9 mouse cellular contexts compared by ENCODE assay signal in the genomic region with DNA sequence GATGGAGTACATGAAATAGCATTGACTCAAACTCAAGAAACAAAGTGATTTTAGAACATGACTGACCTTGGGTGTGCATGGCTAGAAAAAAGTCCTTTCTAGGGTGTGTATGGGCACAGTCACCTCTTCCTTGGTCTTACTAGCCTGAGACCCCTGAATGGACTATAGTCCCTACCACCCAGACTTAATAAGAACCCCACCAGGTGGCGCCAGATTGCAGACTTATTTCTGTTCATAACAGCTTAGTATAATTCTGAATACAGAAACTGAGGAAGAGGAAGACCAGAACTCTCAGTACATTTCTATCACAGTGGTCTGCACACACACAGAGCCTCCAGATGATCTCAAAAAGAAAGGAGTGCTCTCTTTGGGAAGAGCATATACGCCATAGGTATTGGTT.
A peak's percentile ranks its signal among the peaks of the same experiment; 100 is the strongest.
DNase-seq lines count a peak whose midpoint lies in the region; ATAC-seq and TF ChIP-seq lines count a peak whose summit lies in the region.
"Had no signal": no experiment of that assay in that cellular context is flagged by ENCODE, and none has a peak within 500 bp of the region (broad histone marks: within the 10 kb centered on the region; RNA-seq: fewer than 3 reads in every experiment).

No protein-coding gene starts in this region.

- peak; percentile 50 for TF ChIP-seq CTCF in liver, embryonic 14.5 days (IDR thresholded peaks at IDR 0.05; ENCODE audit: low read depth)
- TF ChIP-seq CTCF in stomach, postnatal 0 days (IDR thresholded peaks at IDR 0.05; ENCODE audit: low read depth) = peak; percentile 72

- H3K4me1 ChIP-seq in liver, embryonic 14.5 days (replicated peaks; ENCODE audit: control insufficient read depth in 2 of 2, insufficient read depth in 2 of 2, low read length in 1 of 2) = no peaks in the 10 kb centered on the region
- no peaks in the 10 kb centered on the region for H3K4me1 ChIP-seq in stomach, postnatal 0 days (replicated peaks; ENCODE audit: control insufficient read depth, insufficient read depth)
- H3K4me1 ChIP-seq: limb, embryonic 13.5 days had no signal

- TF ChIP-seq EP300 in liver, embryonic 14.5 days (IDR thresholded peaks at IDR 0.05; ENCODE audit: low read depth) = no peak
- no peak for TF ChIP-seq EP300 in stomach, postnatal 0 days (optimal IDR thresholded peaks at IDR 0.05)

- no peaks in the 10 kb centered on the region for H3K27me3 ChIP-seq in liver, embryonic 14.5 days (ENCODE audit: control insufficient read depth, insufficient read depth, low read length)
- no peaks in the 10 kb centered on the region for H3K27me3 ChIP-seq in stomach, postnatal 0 days (ENCODE audit: control insufficient read depth, insufficient read depth, low read length)
- H3K27me3 ChIP-seq: limb, embryonic 13.5 days had no signal

- H3K9me3 ChIP-seq in liver, embryonic 14.5 days (ENCODE audit: control insufficient read depth, low read length) = no peaks in the 10 kb centered on the region
- H3K9me3 ChIP-seq in stomach, postnatal 0 days (ENCODE audit: control insufficient read depth, low read length) = no peaks in the 10 kb centered on the region
- H3K9me3 ChIP-seq: limb, embryonic 13.5 days had no signal

- H3K4me3 ChIP-seq in liver, embryonic 14.5 days (ENCODE audit: insufficient read depth in 1 of 2, low read depth in 2 of 2, low read length in 2 of 2) = no peak overlapping the region
- H3K4me3 ChIP-seq in stomach, postnatal 0 days (ENCODE audit: low read depth, low read length) = no peak overlapping the region
- H3K4me3 ChIP-seq: limb, embryonic 13.5 days had no signal

- WGBS in liver, embryonic 14.5 days (ENCODE audit: insufficient replicate concordance) = 32% methylated on average over 2 of the region's 2 CpGs
- 50% methylated on average over 2 of the region's 2 CpGs for WGBS in stomach, postnatal 0 days

- no peak overlapping the region for H3K9ac ChIP-seq in liver, embryonic 14.5 days (replicated peaks)
- H3K9ac ChIP-seq in stomach, postnatal 0 days (ENCODE audit: low read length) = no peak overlapping the region
- H3K9ac ChIP-seq: limb, embryonic 13.5 days had no signal

- no peak overlapping the region for H3K4me2 ChIP-seq in liver, embryonic 14.5 days (ENCODE audit: low read depth)
- no peak overlapping the region for H3K4me2 ChIP-seq in stomach, postnatal 0 days (replicated peaks; ENCODE audit: low read depth)
- H3K4me2 ChIP-seq: limb, embryonic 13.5 days had no signal

- ATAC-seq in liver, embryonic 14.5 days (ENCODE audit: insufficient read depth) = peak; percentile 31; the same call in 1 of the 2 replicates
- no peak for ATAC-seq in stomach, postnatal 0 days (ENCODE audit: low FRiP score, low TSS enrichment)

- no peaks in the 10 kb centered on the region for H3K36me3 ChIP-seq in liver, embryonic 14.5 days (replicated peaks; ENCODE audit: control insufficient read depth, insufficient read depth, low read depth)
- no peaks in the 10 kb centered on the region; the same call in 1 of the 2 replicates for H3K36me3 ChIP-seq in stomach, postnatal 0 days (ENCODE audit: control insufficient read depth, insufficient read depth, low read length)
- H3K36me3 ChIP-seq: limb, embryonic 13.5 days had no signal

- peak; percentile 22 to 74 for DNase-seq in adrenal gland, adult (ENCODE audit: inconsistent age in 2 of 2, low spot score in 1 of 2)
- no peak for DNase-seq in adrenal gland, adult 8-10 months
- DNase-seq in spleen, postnatal 36 days (ENCODE audit: low spot score in 2 of 2) = peak; percentile 12 to 20
- DNase-seq in spleen, adult 12 weeks (ENCODE audit: low spot score) = no peak
- peak; percentile 26 for DNase-seq in embryo, embryonic 9.5 days (ENCODE audit: extremely low spot score)
- DNase-seq in induced T-regulatory cell, adult 2 months (ENCODE audit: low read depth) = peak; percentile 3
- DNase-seq in liver, embryonic 14.5 days (ENCODE audit: low read depth in 3 of 3, low spot score in 3 of 3) = no peak
- DNase-seq in stomach, postnatal 0 days (ENCODE audit: low spot score) = peak; percentile 39

- H3K27ac ChIP-seq in liver, embryonic 14.5 days = no peak overlapping the region
- no peak overlapping the region for H3K27ac ChIP-seq in stomach, postnatal 0 days (replicated peaks)
- H3K27ac ChIP-seq: limb, embryonic 13.5 days had no signal

Comparison
In these comparisons a context has a peak if more than half of its experiments do, and no peak if none do; other contexts are left out.
1. DNase-seq: peak in adrenal gland, adult (2 of 2), spleen, postnatal 36 days (2 of 2), embryo, embryonic 9.5 days (single experiment), induced T-regulatory cell, adult 2 months (single experiment) and stomach, postnatal 0 days (single experiment); none in adrenal gland, adult 8-10 months (single experiment), spleen, adult 12 weeks (single experiment) and liver, embryonic 14.5 days (0 of 3).